Mouse (Mus musculus): ENCODE measurements around the gene Myo18a.
A peak's percentile ranks its signal among the peaks of the same experiment; 100 is the strongest.

Myo18a gene

GRCm38 (mm10) chr11:77874685-77875231, 111.7 kb downstream of the Myo18a start:
- DNase-seq: no peak

GRCm38 (mm10) chr11:77875269-77875668, 112.2 kb downstream of the Myo18a start:
- no peak for DNase-seq

GRCm38 (mm10) chr11:77875847-77876759, 113.1 kb downstream of the Myo18a start:
- no peak for DNase-seq

- DNase-seq: no peak
These were observed 113.7 kb downstream of the Myo18a start for GRCm38 (mm10) chr11:77876760-77877148.

- DNase-seq: no peak
These were observed 121.6 kb downstream of the Myo18a start for GRCm38 (mm10) chr11:77884524-77885245.

GRCm38 (mm10) chr11:77885246-77885575, 122.2 kb downstream of the Myo18a start:
- no peak for DNase-seq

GRCm38 (mm10) chr11:77887373-77887960, 124.4 kb downstream of the Myo18a start:
- peak; percentile 15 for DNase-seq

- DNase-seq: no peak
These were observed 125.8 kb downstream of the Myo18a start for GRCm38 (mm10) chr11:77888846-77889245.

GRCm38 (mm10) chr11:77889484-77889883, 126.4 kb downstream of the Myo18a start:
- no peak for DNase-seq

- no peak for DNase-seq
These were observed 127.7 kb downstream of the Myo18a start for GRCm38 (mm10) chr11:77890648-77891258.

GRCm38 (mm10) chr11:77892883-77893282, 129.8 kb downstream of the Myo18a start:
- DNase-seq: no peak

- no peak for DNase-seq
These were observed 130.2 kb downstream of the Myo18a start for GRCm38 (mm10) chr11:77893283-77893682.

- peak; percentile 77 for DNase-seq
These were observed 131.0 kb downstream of the Myo18a start, which contains the start of gene Pipox for GRCm38 (mm10) chr11:77893787-77894718. Gene Pipox, minus strand, starts transcription at chr11:77894096.

- DNase-seq: no peak
These were observed 131.9 kb downstream of the Myo18a start for GRCm38 (mm10) chr11:77894967-77895366.

- DNase-seq: no peak
These were observed 133.0 kb downstream of the Myo18a start for GRCm38 (mm10) chr11:77896011-77896410.

GRCm38 (mm10) chr11:77896480-77896819, 133.4 kb downstream of the Myo18a start:
- no peak for DNase-seq

GRCm38 (mm10) chr11:77896820-77897805, 134.1 kb downstream of the Myo18a start:
- DNase-seq: no peak

- DNase-seq: no peak
These were observed 137.1 kb downstream of the Myo18a start for GRCm38 (mm10) chr11:77900187-77900586.

- DNase-seq: no peak
These were observed 137.7 kb downstream of the Myo18a start for GRCm38 (mm10) chr11:77900696-77901095.

- no peak for DNase-seq
These were observed 138.3 kb downstream of the Myo18a start for GRCm38 (mm10) chr11:77901366-77901765.

All from liver (tissue).